Mouse (Mus musculus) hindbrain, embryonic 16.5 days (tissue): Measurements from ENCODE around the gene Tenm3. TPM values are rescaled to one million over a fixed set of nuclear protein-coding genes. Genes with fewer than 3 reads are reported as not detected.
A peak's percentile ranks its signal among the peaks of the same experiment; 100 is the strongest.

ENCODE experiments used
- ATAC-seq: fragments of 200-750 bp; cut with Nextera tagmentation; 2 replicates; pipeline ENCODE4 v1.8.0; 2017; ENCODE audit warnings: moderate TSS enrichment, moderate library complexity
- H3K27ac ChIP-seq: fragments of 300-500 bp; sonication (generic); 2 replicates; pipeline ENCODE4 v1.5.1; 2014; ENCODE audit warnings: low read depth, mild to moderate bottlenecking, control low read depth, low read length, moderate library complexity
- H3K27me3 ChIP-seq: fragments of 300-500 bp; sonication (generic); replicated peaks from 2 replicates; pipeline ENCODE4 v1.6.1; 2014; ENCODE audit warnings: low read length; ENCODE audit not compliant: control insufficient read depth, insufficient read depth
- H3K36me3 ChIP-seq: fragments of 300-500 bp; sonication (generic); 2 replicates; pipeline ENCODE4 v1.6.1; 2014; ENCODE audit warnings: mild to moderate bottlenecking, low read length, moderate library complexity, mixed read lengths; ENCODE audit not compliant: control insufficient read depth, insufficient read depth
- H3K4me1 ChIP-seq: fragments of 300-500 bp; sonication (generic); 2 replicates; pipeline ENCODE4 v1.6.1; 2014; ENCODE audit warnings: low read depth, low read length; ENCODE audit not compliant: control insufficient read depth, insufficient read depth
- H3K4me2 ChIP-seq: fragments of 300-500 bp; sonication (generic); 2 replicates; pipeline ENCODE4 v1.6.1; 2014; ENCODE audit warnings: mild to moderate bottlenecking, low read length, control low read depth, moderate library complexity
- H3K4me3 ChIP-seq: fragments of 300-500 bp; sonication (generic); 2 replicates; pipeline ENCODE4 v1.5.1; 2014; ENCODE audit warnings: mild to moderate bottlenecking, low read length, control low read depth, moderate library complexity
- H3K9ac ChIP-seq: fragments of 300-500 bp; sonication (generic); 2 replicates; pipeline ENCODE4 v1.6.1; 2014; ENCODE audit warnings: low read depth, mild to moderate bottlenecking, control low read depth, low read length, moderate library complexity
- H3K9me3 ChIP-seq: fragments of 300-500 bp; sonication (generic); 2 replicates; pipeline ENCODE4 v1.6.1; 2014; ENCODE audit warnings: mild to moderate bottlenecking, low read length, moderate library complexity; ENCODE audit not compliant: control insufficient read depth
- WGBS: fragments of 180-500 bp; shearing (Covaris S2); extraction: QIAGEN DNeasy Blood & Tissue Kit; methylation state at CpG from one replicate; pipeline ENCODE4 v1.1.7; 2014; 5-methylcytosine and 5-hydroxymethylcytosine counted together
- polyA plus RNA-seq: library from polyadenylated mRNA; unstranded; fragments of >200 nt; fragmentation: Nextera tagmentation; extraction: Ambion mirVana; gene quantifications from 2 replicates; pipeline ENCODE4 v1.2.1, GENCODE M21; 2015

The Tenm3 gene
- polyA plus RNA-seq, 1 experiment from 2014 or later = 24.2 TPM

DNA sequence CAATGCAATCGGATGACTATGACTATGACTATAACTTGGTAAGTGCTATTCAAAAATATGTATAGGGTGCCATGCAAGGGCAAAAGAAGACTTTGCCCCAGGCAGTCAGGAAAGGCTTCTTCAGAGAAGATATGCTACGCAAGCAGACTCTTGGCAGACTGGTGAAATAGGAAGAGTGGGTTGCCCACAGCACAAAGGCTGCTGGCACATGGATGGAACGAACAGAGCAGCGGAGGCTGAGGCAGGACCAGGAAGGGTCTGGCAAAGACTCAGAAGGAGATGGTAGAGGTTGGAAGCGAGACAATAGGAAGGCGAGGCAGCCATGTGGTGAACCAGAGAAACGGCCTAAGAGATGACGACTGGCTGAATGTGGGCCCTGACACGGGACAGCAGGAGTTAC, 294.8 kb downstream of the Tenm3 start:
- H3K27ac ChIP-seq = no peak overlapping the region
- no peaks in the 10 kb centered on the region for H3K36me3 ChIP-seq
- no peak for ATAC-seq
- no peak overlapping the region for H3K4me2 ChIP-seq
- WGBS = 84% methylated on average over 9 of the region's 9 CpGs
- H3K9me3 ChIP-seq = no peaks in the 10 kb centered on the region
- 0 out of 2 replicates have a peak, but pooled peaks cover 4% of the 10 kb centered on the region for H3K4me1 ChIP-seq
- no peak overlapping the region for H3K9ac ChIP-seq
- no peaks in the 10 kb centered on the region for H3K27me3 ChIP-seq
- no peak overlapping the region for H3K4me3 ChIP-seq

GRCm38 (mm10) chr8:48545631-48546030, 298.1 kb downstream of the Tenm3 start:
- Histone ChIP-seq H3K27me3 (no peaks in the 10 kb centered on the region), H3K9ac (no peak overlapping the region), H3K27ac (no peak overlapping the region), H3K4me3 (no peak overlapping the region), H3K9me3 (no peaks in the 10 kb centered on the region), H3K4me2 (no peak overlapping the region), H3K4me1 (peaks cover 2% of the 10 kb centered on the region; the same call in 1 of the 2 replicates), H3K36me3 (no peaks in the 10 kb centered on the region)
- 61% methylated on average over 5 of the region's 5 CpGs for WGBS
- ATAC-seq = no peak

GRCm38 (mm10) chr8:48544840-48545239, 298.9 kb downstream of the Tenm3 start:
- H3K27ac ChIP-seq = no peak overlapping the region
- no peaks in the 10 kb centered on the region for H3K9me3 ChIP-seq
- no peak overlapping the region for H3K4me2 ChIP-seq
- H3K4me3 ChIP-seq = no peak overlapping the region
- peaks cover 2% of the 10 kb centered on the region; the same call in 1 of the 2 replicates for H3K4me1 ChIP-seq
- WGBS = 54% methylated on average over 7 of the region's 7 CpGs
- no peaks in the 10 kb centered on the region for H3K36me3 ChIP-seq
- H3K9ac ChIP-seq = no peak overlapping the region
- H3K27me3 ChIP-seq = no peaks in the 10 kb centered on the region
- ATAC-seq = no peak

DNA sequence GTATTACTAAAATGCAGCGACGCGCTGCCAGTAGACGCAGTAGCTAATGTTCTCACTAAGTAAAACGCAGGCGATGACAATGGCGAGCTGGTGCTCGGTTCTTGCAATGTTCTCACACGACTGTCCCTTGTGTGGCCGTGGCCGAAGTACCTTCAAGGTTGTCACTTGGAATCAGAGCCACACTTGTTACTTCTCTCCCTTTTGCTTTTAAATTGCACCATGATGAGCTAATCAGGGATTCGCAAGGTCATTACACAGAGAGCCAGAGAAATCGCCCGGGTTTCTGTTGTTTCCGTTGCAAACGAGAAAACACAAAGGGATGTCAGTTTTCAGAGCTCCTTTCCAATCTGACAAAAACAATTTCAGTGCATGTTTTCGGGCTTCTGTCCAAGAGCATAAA, 301.6 kb downstream of the Tenm3 start:
- ATAC-seq = no peak
- H3K36me3 ChIP-seq = no peaks in the 10 kb centered on the region
- H3K27me3 ChIP-seq = no peaks in the 10 kb centered on the region
- H3K27ac ChIP-seq = no peak overlapping the region
- H3K4me1 ChIP-seq = peaks cover 2% of the 10 kb centered on the region; the same call in 1 of the 2 replicates
- no peak overlapping the region for H3K4me3 ChIP-seq
- H3K9ac ChIP-seq = no peak overlapping the region
- H3K4me2 ChIP-seq = peak overlapping the region; percentile 27
- 69% methylated on average over 17 of the region's 17 CpGs for WGBS
- H3K9me3 ChIP-seq = no peaks in the 10 kb centered on the region

DNA sequence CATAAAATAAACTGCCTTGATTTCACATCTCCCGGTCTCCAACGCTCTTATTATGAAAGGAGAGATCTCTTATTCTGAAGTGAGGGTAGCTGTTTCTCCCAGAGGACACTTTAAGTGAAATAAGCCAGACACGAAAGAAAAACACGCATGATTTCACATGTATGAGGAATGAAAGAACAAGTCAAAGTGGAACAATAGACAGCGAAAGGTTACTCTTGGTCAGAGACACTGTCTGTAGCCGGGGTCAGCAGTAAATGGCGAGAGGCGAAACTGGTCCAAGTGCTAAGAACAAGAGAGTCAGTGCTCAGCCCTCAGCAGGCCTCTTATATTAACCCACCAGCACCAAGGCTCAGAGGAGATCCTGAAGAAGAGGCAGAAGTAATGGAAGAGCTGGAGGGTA, 302.9 kb downstream of the Tenm3 start:
- Histone ChIP-seq H3K27ac (no peak overlapping the region), H3K4me1 (peaks cover 2% of the 10 kb centered on the region; the same call in 1 of the 2 replicates), H3K36me3 (no peaks in the 10 kb centered on the region), H3K27me3 (no peaks in the 10 kb centered on the region), H3K9ac (no peak overlapping the region), H3K9me3 (no peaks in the 10 kb centered on the region), H3K4me2 (no peak overlapping the region), H3K4me3 (no peak overlapping the region)
- WGBS = 32% methylated on average over 8 of the region's 8 CpGs
- no peak for ATAC-seq

DNA sequence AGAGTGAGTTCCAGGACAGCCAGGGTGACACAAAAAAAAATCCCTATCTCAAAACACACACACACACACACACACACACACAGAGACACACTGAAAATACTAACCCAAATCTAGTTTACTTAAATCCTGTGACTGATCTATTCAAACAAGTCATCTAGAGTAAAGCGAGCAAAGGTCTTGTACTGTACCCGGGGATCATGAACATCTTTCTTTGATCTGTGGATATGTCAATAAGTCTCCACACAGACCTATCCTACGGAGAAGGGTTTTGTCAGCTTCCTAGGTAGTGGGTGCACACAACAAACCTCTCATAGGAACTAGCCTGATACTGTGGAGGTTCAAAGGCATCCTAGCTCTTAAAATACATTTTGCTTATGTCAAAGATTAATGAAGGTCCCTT, 307.9 kb downstream of the Tenm3 start:
- no peak overlapping the region for H3K9ac ChIP-seq
- no peaks in the 10 kb centered on the region for H3K9me3 ChIP-seq
- 91% methylated on average over 3 of the region's 3 CpGs for WGBS
- H3K4me1 ChIP-seq = no peaks in the 10 kb centered on the region
- H3K4me3 ChIP-seq = no peak overlapping the region
- no peak for ATAC-seq
- no peaks in the 10 kb centered on the region for H3K36me3 ChIP-seq
- no peaks in the 10 kb centered on the region for H3K27me3 ChIP-seq
- no peak overlapping the region for H3K27ac ChIP-seq
- H3K4me2 ChIP-seq = no peak overlapping the region

DNA sequence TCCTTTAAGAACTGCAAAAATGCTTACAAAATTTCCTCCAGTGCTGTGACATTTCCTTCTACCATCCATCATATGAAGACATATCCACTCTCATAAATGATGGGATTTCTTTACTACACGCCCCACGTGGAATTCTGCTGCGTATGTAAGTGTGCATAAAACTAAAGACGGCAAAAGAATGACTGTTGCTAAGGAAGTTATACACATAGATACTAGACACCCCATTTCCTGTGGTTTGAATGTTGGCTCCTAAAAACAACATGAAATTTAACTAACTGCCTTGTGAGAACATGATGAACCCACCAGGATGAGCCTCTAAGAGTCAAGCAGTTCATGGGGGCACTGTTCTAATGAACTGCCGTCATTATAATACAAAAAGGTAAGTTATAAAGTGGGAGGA, 312.0 kb downstream of the Tenm3 start:
- WGBS = 88% methylated on average over 5 of the region's 5 CpGs

GRCm38 (mm10) chr8:48530916-48531570, 312.7 kb downstream of the Tenm3 start:
- no peak overlapping the region for H3K9ac ChIP-seq
- no peak overlapping the region for H3K4me3 ChIP-seq
- WGBS = 92% methylated on average over 11 of the region's 11 CpGs
- no peak overlapping the region for H3K27ac ChIP-seq
- H3K4me1 ChIP-seq = no peaks in the 10 kb centered on the region
- H3K4me2 ChIP-seq = no peak overlapping the region
- no peaks in the 10 kb centered on the region for H3K27me3 ChIP-seq
- H3K36me3 ChIP-seq = no peaks in the 10 kb centered on the region
- H3K9me3 ChIP-seq = no peaks in the 10 kb centered on the region
- ATAC-seq = no peak

More for the DNA sequence above, 312.0 kb downstream of the Tenm3 start:
- Histone ChIP-seq H3K36me3 (no peaks in the 10 kb centered on the region), H3K4me1 (no peaks in the 10 kb centered on the region), H3K9ac (no peak overlapping the region), H3K9me3 (no peaks in the 10 kb centered on the region), H3K27me3 (no peaks in the 10 kb centered on the region), H3K4me3 (no peak overlapping the region), H3K27ac (no peak overlapping the region), H3K4me2 (no peak overlapping the region)
- ATAC-seq = no peak

GRCm38 (mm10) chr8:48527418-48527817, 316.3 kb downstream of the Tenm3 start:
- Histone ChIP-seq H3K27me3 (no peaks in the 10 kb centered on the region), H3K4me2 (no peak overlapping the region), H3K9ac (no peak overlapping the region), H3K4me1 (no peaks in the 10 kb centered on the region), H3K27ac (no peak overlapping the region), H3K36me3 (no peaks in the 10 kb centered on the region), H3K9me3 (no peaks in the 10 kb centered on the region), H3K4me3 (no peak overlapping the region)
- 24% methylated on average over 6 of the region's 6 CpGs for WGBS
- no peak for ATAC-seq
